8 mouse cellular contexts compared by ENCODE assay signal in genomic region chr19:46452052-46452827, GRCm38 (mm10). TPM values are rescaled to one million over a fixed set of nuclear protein-coding genes. Genes with fewer than 3 reads are reported as not detected.
DNase-seq lines count a peak whose midpoint lies in the region; ATAC-seq and TF ChIP-seq lines count a peak whose summit lies in the region.

No protein-coding gene starts in this region.

- peak; percentile 94 for TF ChIP-seq CTCF in intestine, postnatal 0 days (IDR thresholded peaks at IDR 0.05; ENCODE audit: low read depth)
- peak; percentile 43; the same call in 1 of the 2 replicates for TF ChIP-seq CTCF in embryonic fibroblast, embryonic 13.5 days (IDR thresholded peaks at IDR 0.05; ENCODE audit: borderline replicate concordance, insufficient read depth, low read length)

- peak; percentile 47 to 69 for DNase-seq in adrenal gland, postnatal 36 days
- DNase-seq in heart, postnatal 10 days, result peak; percentile 76 to 80
- DNase-seq in layer of hippocampus, adult 8-10 months (ENCODE audit: low spot score in 2 of 2), result peak; percentile 50 to 51
- peak; percentile 74 for DNase-seq in lung, postnatal 36 days
- peak; percentile 25 for DNase-seq in spleen, adult 12 weeks (ENCODE audit: low spot score)

- ATAC-seq in intestine, postnatal 0 days, result no peak
- ATAC-seq in intestine, embryonic 15.5 days, result no peak

- intact Hi-C loops in heart, postnatal 10 days (cut with DNase I), result no loop called here

- no peak overlapping the region for H3K4me3 ChIP-seq in intestine, postnatal 0 days (ENCODE audit: low read depth, low read length)
- no peak overlapping the region for H3K4me3 ChIP-seq in intestine, embryonic 15.5 days (replicated peaks)
- no peak overlapping the region for H3K4me3 ChIP-seq in embryonic fibroblast, embryonic 13.5 days (ENCODE audit: insufficient read depth, low read length)

- H3K27me3 ChIP-seq in intestine, postnatal 0 days (replicated peaks; ENCODE audit: control insufficient read depth, insufficient read depth, low read length), result no peaks in the 10 kb centered on the region
- no peaks in the 10 kb centered on the region for H3K27me3 ChIP-seq in intestine, embryonic 15.5 days (replicated peaks)

- no peak for TF ChIP-seq POLR2A in embryonic fibroblast, embryonic 13.5 days (IDR thresholded peaks at IDR 0.05; ENCODE audit: low read depth, low read length)

- WGBS in intestine, postnatal 0 days, result 44% methylated on average over 10 of the region's 10 CpGs
- WGBS in intestine, embryonic 15.5 days, result 41% methylated on average over 10 of the region's 10 CpGs

- no peaks in the 10 kb centered on the region for H3K9me3 ChIP-seq in intestine, postnatal 0 days (ENCODE audit: control insufficient read depth)
- no peaks in the 10 kb centered on the region for H3K9me3 ChIP-seq in intestine, embryonic 15.5 days

- no peak overlapping the region for H3K9ac ChIP-seq in intestine, postnatal 0 days (ENCODE audit: low read depth, low read length)
- H3K9ac ChIP-seq in intestine, embryonic 15.5 days, result no peak overlapping the region

- H3K4me2 ChIP-seq in intestine, postnatal 0 days (replicated peaks; ENCODE audit: low read depth), result no peak overlapping the region
- no peak overlapping the region for H3K4me2 ChIP-seq in intestine, embryonic 15.5 days (replicated peaks)

- no peak overlapping the region for H3K27ac ChIP-seq in intestine, postnatal 0 days (ENCODE audit: low read depth, low read length)
- no peak overlapping the region for H3K27ac ChIP-seq in intestine, embryonic 15.5 days
- H3K27ac ChIP-seq in embryonic fibroblast, embryonic 13.5 days (ENCODE audit: insufficient read depth, low read length), result no peak overlapping the region

- peaks cover 8% of the 10 kb centered on the region for H3K36me3 ChIP-seq in intestine, postnatal 0 days (ENCODE audit: control insufficient read depth, insufficient read depth)
- H3K36me3 ChIP-seq in intestine, embryonic 15.5 days, result 0 out of 2 replicates have a peak, but pooled peaks cover 4% of the 10 kb centered on the region

- H3K4me1 ChIP-seq in intestine, postnatal 0 days (replicated peaks; ENCODE audit: control insufficient read depth, insufficient read depth, low read length), result peaks cover 11% of the 10 kb centered on the region
- peaks cover 49% of the 10 kb centered on the region for H3K4me1 ChIP-seq in intestine, embryonic 15.5 days (replicated peaks)
- peaks cover 8% of the 10 kb centered on the region for H3K4me1 ChIP-seq in embryonic fibroblast, embryonic 13.5 days (ENCODE audit: control insufficient read depth, insufficient read depth, low read length)

RNA-seq across cellular contexts. Expression of gene Trim8, which starts 49.3 kb away (rescaled TPM):
- 16.7 and 17.1 TPM in 2 replicates for polyA plus RNA-seq in intestine, postnatal 0 days (2015; fragmentation: Nextera tagmentation; extraction: Ambion mirVana)
- 16.4 and 17.3 TPM in 2 replicates for polyA plus RNA-seq in intestine, embryonic 15.5 days (2015; fragmentation: Nextera tagmentation; extraction: Ambion mirVana)
- 10 to 100 TPM; 47.3 to 53.3 TPM for total RNA-seq in adrenal gland, postnatal 36 days (2021)
- polyA plus RNA-seq in embryonic fibroblast, embryonic 13.5 days (2011; ENCODE audit: insufficient read length, low read depth, missing spikeins), result 22.1 and 25.9 TPM in 2 replicates
- 10 to 100 TPM; 49.9 to 50.6 TPM for total RNA-seq in heart, postnatal 10 days (2021)
- total RNA-seq in layer of hippocampus, adult 8-10 months (2022), result 10 to 100 TPM; 91.0 to 98.4 (median 93.7) TPM

RNA-seq across cellular contexts. Expression of gene Sufu, which starts 55.5 kb away (rescaled TPM):
- polyA plus RNA-seq in intestine, postnatal 0 days (2015; fragmentation: Nextera tagmentation; extraction: Ambion mirVana), result 9.0 and 9.5 TPM in 2 replicates
- 20.7 and 21.4 TPM in 2 replicates for polyA plus RNA-seq in intestine, embryonic 15.5 days (2015; fragmentation: Nextera tagmentation; extraction: Ambion mirVana)
- 10 to 100 TPM; 24.2 to 25.4 TPM for total RNA-seq in adrenal gland, postnatal 36 days (2021)
- 19.8 and 22.0 TPM in 2 replicates for polyA plus RNA-seq in embryonic fibroblast, embryonic 13.5 days (2011; ENCODE audit: insufficient read length, low read depth, missing spikeins)
- total RNA-seq in heart, postnatal 10 days (2021), result 10 to 100 TPM; 18.0 to 18.7 TPM
- total RNA-seq in layer of hippocampus, adult 8-10 months (2022), result 10 to 100 TPM; 17.4 to 22.3 (median 19.4) TPM

RNA-seq across cellular contexts. Expression of gene Actr1a, which starts 56.7 kb away (rescaled TPM):
- 100 and 103 TPM in 2 replicates for polyA plus RNA-seq in intestine, postnatal 0 days (2015; fragmentation: Nextera tagmentation; extraction: Ambion mirVana)
- polyA plus RNA-seq in intestine, embryonic 15.5 days (2015; fragmentation: Nextera tagmentation; extraction: Ambion mirVana), result 114 and 118 TPM in 2 replicates
- total RNA-seq in adrenal gland, postnatal 36 days (2021), result 100 to 1,000 TPM; 107 to 111 TPM
- polyA plus RNA-seq in embryonic fibroblast, embryonic 13.5 days (2011; ENCODE audit: insufficient read length, low read depth, missing spikeins), result 117 and 130 TPM in 2 replicates
- 100 to 1,000 TPM; 122 to 124 TPM for total RNA-seq in heart, postnatal 10 days (2021)
- total RNA-seq in layer of hippocampus, adult 8-10 months (2022), result 100 to 1,000 TPM; 175 to 202 (median 183) TPM

Comparison
In these comparisons a context has a peak if more than half of its experiments do, and no peak if none do; other contexts are left out.
1. DNase-seq: peak in every context shown above with its lines; median percentile 78 in heart, postnatal 10 days; 74 in lung, postnatal 36 days; 58 in adrenal gland, postnatal 36 days; 50 in layer of hippocampus, adult 8-10 months; 25 in spleen, adult 12 weeks.